Mouse (Mus musculus) heart, postnatal 0 days (tissue): ENCODE data around the gene Lst1. TPM values are rescaled to one million over a fixed set of nuclear protein-coding genes. Genes with fewer than 3 reads are reported as not detected.

Experiments used
- ATAC-seq: fragments of 200-750 bp; cut with Nextera tagmentation; 2 replicates; pipeline ENCODE4 v1.8.0; 2017; ENCODE audit warnings: low read depth, moderate number of reproducible peaks, moderate library complexity; ENCODE audit not compliant: insufficient read depth
- DNase-seq: peaks from one replicate; pipeline ENCODE4 v3.0.0-alpha.2; 2016; ENCODE audit warnings: low spot score
- H3K27ac ChIP-seq: fragments of 300-500 bp; sonication (generic); 2 replicates; pipeline ENCODE4 v1.5.1; 2014; ENCODE audit warnings: low read depth, mild to moderate bottlenecking
- H3K27me3 ChIP-seq: fragments of 300-500 bp; sonication (generic); 2 replicates; pipeline ENCODE4 v1.6.1; 2014; ENCODE audit warnings: low read length, mixed read lengths; ENCODE audit not compliant: control insufficient read depth, insufficient read depth
- H3K36me3 ChIP-seq: fragments of 300-500 bp; sonication (generic); replicated peaks from 2 replicates; pipeline ENCODE4 v1.6.1; 2014; ENCODE audit warnings: low read length, mixed read lengths; ENCODE audit not compliant: control insufficient read depth, insufficient read depth
- H3K4me1 ChIP-seq: fragments of 300-500 bp; sonication (generic); 2 replicates; pipeline ENCODE4 v1.6.1; 2014; ENCODE audit warnings: antibody characterized with exemption; ENCODE audit not compliant: control insufficient read depth, insufficient read depth
- H3K4me2 ChIP-seq: fragments of 300-500 bp; sonication (generic); 2 replicates; pipeline ENCODE4 v1.6.1; 2014; ENCODE audit warnings: low read depth, mild to moderate bottlenecking, low read length, moderate library complexity
- H3K4me3 ChIP-seq: fragments of 300-500 bp; sonication (generic); 2 replicates; pipeline ENCODE4 v1.5.1; 2014; ENCODE audit warnings: low read depth, low read length
- H3K9ac ChIP-seq: fragments of 300-500 bp; sonication (generic); replicated peaks from 2 replicates; pipeline ENCODE4 v1.6.1; 2014; ENCODE audit warnings: low read depth, low read length, mixed read lengths
- H3K9me3 ChIP-seq: fragments of 300-500 bp; sonication (generic); replicated peaks from 2 replicates; pipeline ENCODE4 v1.6.1; 2016; ENCODE audit warnings: low read length; ENCODE audit not compliant: control insufficient read depth
- CTCF ChIP-seq: IDR thresholded peaks from 2 replicates; pipeline ENCODE4 v1.5.1; 2016; ENCODE audit warnings: antibody characterized with exemption, control low read depth, low read depth
- EP300 ChIP-seq: IDR thresholded peaks from 2 replicates; pipeline ENCODE4 v1.6.1; 2016; ENCODE audit warnings: antibody characterized with exemption, low read depth
- WGBS: fragments of 180-500 bp; shearing (Covaris S2); extraction: QIAGEN DNeasy Blood & Tissue Kit; methylation state at CpG from one replicate; pipeline ENCODE4 v1.1.7; 2014; 5-methylcytosine and 5-hydroxymethylcytosine counted together
- polyA plus RNA-seq: library from polyadenylated mRNA; unstranded; fragments of >200 nt; fragmentation: Nextera tagmentation; extraction: Ambion mirVana; gene quantifications from 2 replicates; pipeline ENCODE4 v1.2.1, GENCODE M21; 2015
- total RNA-seq: library from RNA; depleted of rRNA; stranded (reverse); fragments of >200 nt; gene quantifications from 2 replicates; pipeline ENCODE4 v1.2.3, GENCODE M21; 2014; ENCODE audit warnings: low replicate concordance

Gene Lst1
- total and polyA plus RNA-seq, 2 experiments from 2014 or later, result 7.0 to 52.7 TPM

DNA sequence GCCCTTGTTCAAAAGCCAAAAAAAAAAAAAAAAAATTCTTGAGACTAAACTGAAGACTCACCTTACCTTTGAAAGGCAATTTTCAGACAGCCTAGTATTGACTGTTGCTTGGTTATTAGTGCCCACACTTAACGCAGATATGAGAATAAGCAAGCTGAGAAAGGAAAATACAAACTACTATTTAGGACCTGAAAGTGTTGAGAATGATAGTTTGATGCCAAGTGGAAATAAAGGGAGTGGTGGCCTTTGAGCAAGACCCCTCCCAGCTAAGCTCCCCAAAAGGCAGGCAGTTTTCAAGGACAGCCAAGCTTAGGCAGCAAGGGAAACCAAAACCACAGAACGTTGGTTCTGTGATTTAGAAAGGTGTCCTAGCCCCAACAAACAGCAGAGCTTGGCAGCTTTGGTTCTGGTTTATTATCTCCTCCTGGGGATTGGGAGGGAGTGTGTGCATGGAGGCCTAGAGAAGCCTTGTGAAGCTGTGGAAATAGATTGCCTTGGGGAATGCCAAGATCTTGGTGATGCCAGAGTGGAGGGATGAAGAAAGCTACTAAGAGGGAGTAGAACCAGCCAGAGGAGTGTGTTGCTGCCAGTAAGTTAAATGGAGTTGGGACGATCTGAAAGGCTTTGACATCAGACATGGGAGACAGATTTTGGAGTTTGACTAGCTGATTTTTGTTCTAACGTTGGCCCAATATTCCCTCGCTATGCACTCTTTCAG is 40.2 kb downstream of the Lst1 start:
- 67% methylated on average over 5 of the region's 5 CpGs for WGBS
- Histone ChIP-seq H3K4me1 (no peaks in the 10 kb centered on the region), H3K36me3 (peaks cover 98% of the 10 kb centered on the region), H3K27me3 (no peaks in the 10 kb centered on the region), H3K4me3 (no peak overlapping the region), H3K9me3 (no peaks in the 10 kb centered on the region), H3K27ac (no peak overlapping the region), H3K4me2 (no peak overlapping the region), H3K9ac (no peak overlapping the region)
- DNase-seq (no peak), ATAC-seq (no peak)
- TF ChIP-seq EP300 (no peak), CTCF (no peak)

DNA sequence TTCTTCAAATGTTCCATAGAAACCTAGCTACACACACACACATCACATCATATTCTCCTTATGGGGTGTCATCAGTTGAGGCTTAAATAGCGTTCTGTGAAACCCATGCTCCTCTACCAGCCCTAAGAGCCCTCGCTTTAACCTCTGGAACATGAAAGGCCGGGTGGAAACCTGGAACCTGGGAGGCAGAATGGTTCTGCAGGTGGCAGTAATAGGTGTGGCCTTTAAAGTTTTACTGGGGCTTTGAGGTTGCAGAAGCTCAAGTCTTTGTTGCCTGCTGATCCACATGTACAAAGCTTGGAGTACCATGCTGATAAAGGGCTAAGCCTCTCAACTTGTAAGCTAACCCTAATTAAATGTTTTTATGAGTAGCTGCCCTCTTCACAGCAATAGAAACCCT is 40.9 kb downstream of the Lst1 start:
- peaks cover 98% of the 10 kb centered on the region for H3K36me3 ChIP-seq
- TF ChIP-seq EP300 (no peak), CTCF (no peak)
- H3K9ac ChIP-seq, result no peak overlapping the region
- H3K4me2 ChIP-seq, result no peak overlapping the region
- H3K27ac ChIP-seq, result no peak overlapping the region
- ATAC-seq (no peak), DNase-seq (no peak)
- no peaks in the 10 kb centered on the region for H3K4me1 ChIP-seq
- 64% methylated on average over 3 of the region's 3 CpGs for WGBS
- no peaks in the 10 kb centered on the region for H3K9me3 ChIP-seq
- H3K27me3 ChIP-seq, result no peaks in the 10 kb centered on the region
- H3K4me3 ChIP-seq, result no peak overlapping the region

DNA sequence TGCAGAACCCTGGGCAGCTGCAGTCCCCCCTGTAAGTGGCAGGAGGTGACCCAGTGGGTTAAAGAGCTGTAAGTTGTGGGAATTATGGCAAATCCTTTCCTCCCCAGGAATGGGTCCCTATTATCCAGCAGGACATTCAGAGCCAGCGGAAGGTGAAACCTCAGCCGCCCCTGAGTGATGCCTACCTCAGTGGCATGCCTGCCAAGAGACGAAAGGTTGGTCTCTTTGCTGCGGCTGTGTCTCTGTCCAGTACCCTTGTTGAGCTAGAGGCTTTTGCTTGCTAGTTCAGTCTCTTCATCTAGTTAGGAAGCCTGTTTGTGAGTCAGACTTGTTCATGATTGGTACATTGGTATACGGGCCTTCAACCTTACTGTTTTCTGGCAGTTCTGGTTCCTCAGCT is 42.1 kb downstream of the Lst1 start:
- no peak for DNase-seq
- Histone ChIP-seq H3K4me3 (no peak overlapping the region), H3K9me3 (no peaks in the 10 kb centered on the region), H3K27ac (no peak overlapping the region), H3K4me1 (no peaks in the 10 kb centered on the region), H3K9ac (no peak overlapping the region), H3K27me3 (no peaks in the 10 kb centered on the region), H3K36me3 (peaks cover 98% of the 10 kb centered on the region), H3K4me2 (no peak overlapping the region)
- whole genome bisulfite sequencing, result 80% methylated on average over 5 of the region's 5 CpGs
- no peak for ATAC-seq
- TF ChIP-seq CTCF (no peak), EP300 (no peak)

DNA sequence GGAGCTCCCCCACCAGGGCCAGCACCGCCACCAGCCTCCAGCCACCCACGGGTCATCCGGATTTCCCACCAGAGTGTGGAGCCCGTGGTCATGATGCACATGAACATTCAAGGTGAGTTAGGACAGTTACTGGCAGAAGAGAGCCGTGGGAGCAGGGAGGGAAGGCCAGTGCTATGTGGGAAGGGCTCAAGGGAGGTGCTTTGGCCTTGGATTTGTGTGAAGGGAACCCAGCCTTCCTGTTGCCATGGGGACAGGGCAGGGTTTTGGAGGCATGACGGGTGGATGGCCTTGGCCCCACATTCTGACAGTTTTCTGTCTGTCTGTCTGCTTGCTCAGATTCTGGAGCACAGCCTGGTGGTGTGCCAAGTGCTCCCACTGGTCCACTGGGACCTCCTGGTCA is 46.3 kb downstream of the Lst1 start:
- H3K27ac ChIP-seq, result no peak overlapping the region
- H3K4me3 ChIP-seq, result no peak overlapping the region
- ATAC-seq (no peak), DNase-seq (no peak)
- no peak overlapping the region for H3K4me2 ChIP-seq
- H3K36me3 ChIP-seq, result peaks cover 88% of the 10 kb centered on the region
- H3K9me3 ChIP-seq, result no peaks in the 10 kb centered on the region
- no peak for TF ChIP-seq CTCF
- no peak for TF ChIP-seq EP300
- no peak overlapping the region for H3K9ac ChIP-seq
- WGBS, result 84% methylated on average over 6 of the region's 6 CpGs
- no peaks in the 10 kb centered on the region for H3K27me3 ChIP-seq
- H3K4me1 ChIP-seq, result no peaks in the 10 kb centered on the region; the same call in 1 of the 2 replicates

DNA sequence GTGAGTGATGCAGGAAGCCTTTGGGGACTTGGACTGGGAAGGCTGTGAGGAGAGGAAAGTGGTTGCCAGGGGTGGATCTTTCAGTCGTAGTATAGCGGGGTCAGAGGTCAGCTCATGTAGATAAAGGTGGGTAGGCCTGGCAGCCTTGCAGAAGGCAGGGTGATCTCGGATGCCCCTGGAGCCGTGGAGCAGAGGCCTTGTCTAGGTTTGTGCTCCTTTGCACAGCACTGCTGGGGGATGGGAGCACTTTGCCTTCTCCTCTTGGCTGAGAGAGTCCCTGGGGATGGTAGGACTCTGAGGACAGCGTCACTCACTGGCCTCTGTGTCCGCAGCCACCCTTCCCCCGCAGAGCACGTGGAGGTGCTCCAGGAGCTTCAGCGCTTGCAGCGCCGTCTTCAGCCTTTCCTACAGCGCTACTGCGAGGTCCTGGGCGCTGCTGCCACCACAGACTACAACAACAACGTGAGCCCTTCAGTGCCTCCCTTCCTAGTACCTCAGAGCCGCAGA is 47.7 kb downstream of the Lst1 start:
- H3K36me3 ChIP-seq, result peaks cover 74% of the 10 kb centered on the region
- WGBS, result 77% methylated on average over 16 of the region's 16 CpGs

DNA sequence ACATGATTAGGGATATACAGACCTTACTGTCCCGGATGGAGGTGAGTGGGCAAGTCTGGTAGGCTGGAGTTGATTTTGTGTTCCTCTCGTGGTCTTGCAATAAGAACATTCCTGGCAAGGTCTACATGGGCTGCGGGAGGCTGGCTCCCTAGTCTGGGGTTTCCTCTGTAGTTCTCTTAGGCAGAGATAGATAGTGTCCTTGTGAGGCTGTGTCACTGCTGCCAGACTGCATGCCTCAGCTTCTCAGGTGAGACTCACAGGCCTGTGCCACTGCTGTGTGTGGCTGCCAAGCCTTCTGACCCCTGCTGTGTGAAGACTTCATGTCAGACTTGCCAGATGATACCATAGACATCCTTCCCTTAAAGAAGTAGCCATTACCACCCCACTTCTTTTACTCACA is 49.0 kb downstream of the Lst1 start:
- TF ChIP-seq CTCF (no peak), EP300 (no peak)
- ATAC-seq, result no peak
- H3K27me3 ChIP-seq, result no peaks in the 10 kb centered on the region
- WGBS, result 86% methylated on average over 3 of the region's 3 CpGs
- no peak overlapping the region for H3K27ac ChIP-seq
- H3K4me1 ChIP-seq, result no peaks in the 10 kb centered on the region; the same call in 1 of the 2 replicates
- no peaks in the 10 kb centered on the region for H3K9me3 ChIP-seq
- no peak overlapping the region for H3K4me3 ChIP-seq
- peaks cover 61% of the 10 kb centered on the region for H3K36me3 ChIP-seq
- no peak for DNase-seq
- no peak overlapping the region for H3K4me2 ChIP-seq
- no peak overlapping the region for H3K9ac ChIP-seq

More for the DNA sequence above, 47.7 kb downstream of the Lst1 start:
- DNase-seq (no peak), ATAC-seq (no peak)
- Histone ChIP-seq H3K4me3 (no peak overlapping the region), H3K4me1 (no peaks in the 10 kb centered on the region; the same call in 1 of the 2 replicates), H3K9me3 (no peaks in the 10 kb centered on the region), H3K4me2 (no peak overlapping the region), H3K27me3 (no peaks in the 10 kb centered on the region), H3K27ac (no peak overlapping the region), H3K9ac (no peak overlapping the region)
- TF ChIP-seq CTCF, result no peak
